Mouse (Mus musculus): ENCODE results near the gene Rtbdn. TPM values are rescaled to one million over a fixed set of nuclear protein-coding genes. Genes with fewer than 3 reads are reported as not detected.

Rtbdn gene
- total RNA-seq, 1 experiment = 0.13 TPM

- H3K4me1 ChIP-seq (ENCODE audit: control insufficient read depth in 2 of 2, insufficient read depth in 2 of 2, low read length in 2 of 2, poor library complexity in 1 of 2) = peaks cover 3 to 27% of the 10 kb centered on the region in 2 experiments; a peak in 3 of 4 replicates
- H3K4me3 ChIP-seq (ENCODE audit: insufficient read depth in 1 of 2, low read depth in 1 of 2, low read length in 2 of 2, poor library complexity in 1 of 2, severe bottlenecking in 1 of 2) = peak overlapping the region; percentile 67 to 86
- in situ Hi-C loops (cut with MboI; ENCODE audit: low sequenced_read_pairs in 2 of 2, unreplicated experiment in 2 of 2) = no loop called here
- peak overlapping the region; percentile 73; the same call in 1 of the 2 replicates for H3K27ac ChIP-seq (ENCODE audit: insufficient read depth, low read depth, low read length, poor library complexity, severe bottlenecking)
- peak; percentile 89 for DNase-seq (ENCODE audit: low read depth, low spot score)
- no peak for TF ChIP-seq ZC3H11A (IDR thresholded peaks at IDR 0.05; ENCODE audit: borderline replicate concordance, low read depth, low read length)
- peak; percentile 18; the same call in 1 of the 2 replicates for TF ChIP-seq HCFC1 (IDR thresholded peaks at IDR 0.05; ENCODE audit: borderline replicate concordance, insufficient read depth, low read length)
- peak; percentile 99 for TF ChIP-seq MAFK (IDR thresholded peaks at IDR 0.05; ENCODE audit: insufficient read depth, low read depth, low read length)
- TF ChIP-seq CHD2 (IDR thresholded peaks at IDR 0.05; ENCODE audit: low read depth, low read length) = 0 out of 2 replicates have a peak, but pooled peaks have one; percentile 17
- no peaks in the 10 kb centered on the region for H3K9me3 ChIP-seq (ENCODE audit: control insufficient read depth, insufficient read depth, low read depth, low read length)
- H3K36me3 ChIP-seq (ENCODE audit: control insufficient read depth, insufficient read depth, low read length, poor library complexity, severe bottlenecking) = peaks cover 20% of the 10 kb centered on the region
- peak overlapping the region; percentile 87 for H3K9ac ChIP-seq (ENCODE audit: insufficient read depth, low read depth, low read length, poor library complexity, severe bottlenecking)
Measured at GRCm38 (mm10) chr8:84913960-84914359, 32.8 kb upstream of the Rtbdn start.

- no peak for TF ChIP-seq ZNF384 (IDR thresholded peaks at IDR 0.05; ENCODE audit: low read depth, low read length)
- no peak for TF ChIP-seq ZC3H11A (IDR thresholded peaks at IDR 0.05; ENCODE audit: borderline replicate concordance, low read depth, low read length)
- no peak for TF ChIP-seq HCFC1 (IDR thresholded peaks at IDR 0.05; ENCODE audit: borderline replicate concordance, insufficient read depth, low read length)
- no peak for TF ChIP-seq CHD2 (IDR thresholded peaks at IDR 0.05; ENCODE audit: low read depth, low read length)
- in situ Hi-C loops (cut with MboI; ENCODE audit: low sequenced_read_pairs in 2 of 2, unreplicated experiment in 2 of 2) = no loop called here
- Histone ChIP-seq H3K4me1 (ENCODE audit: control insufficient read depth in 2 of 2, insufficient read depth in 2 of 2, low read length in 2 of 2, poor library complexity in 1 of 2) (peaks cover 3 to 25% of the 10 kb centered on the region in 2 experiments; a peak in 3 of 4 replicates), H3K27ac (ENCODE audit: insufficient read depth, low read depth, low read length, poor library complexity, severe bottlenecking) (no peak overlapping the region; the same call in 1 of the 2 replicates), H3K9ac (ENCODE audit: insufficient read depth, low read depth, low read length, poor library complexity, severe bottlenecking) (no peak overlapping the region), H3K9me3 (ENCODE audit: control insufficient read depth, insufficient read depth, low read depth, low read length) (no peaks in the 10 kb centered on the region), H3K36me3 (ENCODE audit: control insufficient read depth, insufficient read depth, low read length, poor library complexity, severe bottlenecking) (peaks cover 23% of the 10 kb centered on the region), H3K4me3 (ENCODE audit: insufficient read depth in 1 of 2, low read depth in 1 of 2, low read length in 2 of 2, poor library complexity in 1 of 2, severe bottlenecking in 1 of 2) (peak overlapping the region; percentile 11 to 27; a peak in 2 of 4 replicates)
- peak; percentile 91 for DNase-seq (ENCODE audit: low read depth, low spot score)
Measured at GRCm38 (mm10) chr8:84915269-84915668, 31.5 kb upstream of the Rtbdn start.

GRCm38 (mm10) chr8:84917781-84918180, 29.0 kb upstream of the Rtbdn start:
- Histone ChIP-seq H3K9me3 (ENCODE audit: control insufficient read depth, insufficient read depth, low read depth, low read length) (no peaks in the 10 kb centered on the region), H3K9ac (ENCODE audit: insufficient read depth, low read depth, low read length, poor library complexity, severe bottlenecking) (peak overlapping the region; percentile 19; the same call in 1 of the 2 replicates), H3K4me1 (ENCODE audit: control insufficient read depth in 2 of 2, insufficient read depth in 2 of 2, low read length in 2 of 2, poor library complexity in 1 of 2) (peaks cover 3 to 18% of the 10 kb centered on the region in 2 experiments; a peak in 3 of 4 replicates), H3K36me3 (ENCODE audit: control insufficient read depth, insufficient read depth, low read length, poor library complexity, severe bottlenecking) (peaks cover 27% of the 10 kb centered on the region), H3K4me3 (ENCODE audit: insufficient read depth in 1 of 2, low read depth in 1 of 2, low read length in 2 of 2, poor library complexity in 1 of 2, severe bottlenecking in 1 of 2) (peak overlapping the region; percentile 13 to 15; a peak in 3 of 4 replicates), H3K27ac (ENCODE audit: insufficient read depth, low read depth, low read length, poor library complexity, severe bottlenecking) (peak overlapping the region; percentile 10; the same call in 1 of the 2 replicates)
- DNase-seq (ENCODE audit: low read depth, low spot score) = no peak
- in situ Hi-C loops (cut with MboI; ENCODE audit: low sequenced_read_pairs in 2 of 2, unreplicated experiment in 2 of 2) = no loop called here
- TF ChIP-seq ZC3H11A (IDR thresholded peaks at IDR 0.05; ENCODE audit: borderline replicate concordance, low read depth, low read length) (no peak), MAFK (IDR thresholded peaks at IDR 0.05; ENCODE audit: insufficient read depth, low read depth, low read length) (no peak), ZNF384 (IDR thresholded peaks at IDR 0.05; ENCODE audit: low read depth, low read length) (no peak), CHD2 (IDR thresholded peaks at IDR 0.05; ENCODE audit: low read depth, low read length) (no peak), HCFC1 (IDR thresholded peaks at IDR 0.05; ENCODE audit: borderline replicate concordance, insufficient read depth, low read length) (no peak)

- peaks cover 27% of the 10 kb centered on the region for H3K36me3 ChIP-seq (ENCODE audit: control insufficient read depth, insufficient read depth, low read length, poor library complexity, severe bottlenecking)
- H3K9me3 ChIP-seq (ENCODE audit: control insufficient read depth, insufficient read depth, low read depth, low read length) = no peaks in the 10 kb centered on the region
- no peak overlapping the region for H3K9ac ChIP-seq (ENCODE audit: insufficient read depth, low read depth, low read length, poor library complexity, severe bottlenecking)
- in situ Hi-C loops (cut with MboI; ENCODE audit: low sequenced_read_pairs in 2 of 2, unreplicated experiment in 2 of 2) = no loop called here
- no peak for DNase-seq (ENCODE audit: low read depth, low spot score)
- H3K4me1 ChIP-seq (ENCODE audit: control insufficient read depth in 2 of 2, insufficient read depth in 2 of 2, low read length in 2 of 2, poor library complexity in 1 of 2) = peaks cover 3 to 17% of the 10 kb centered on the region in 2 experiments; a peak in 3 of 4 replicates
- no peak for TF ChIP-seq ZNF384 (IDR thresholded peaks at IDR 0.05; ENCODE audit: low read depth, low read length)
- no peak for TF ChIP-seq HCFC1 (IDR thresholded peaks at IDR 0.05; ENCODE audit: borderline replicate concordance, insufficient read depth, low read length)
- no peak for TF ChIP-seq MAFK (IDR thresholded peaks at IDR 0.05; ENCODE audit: insufficient read depth, low read depth, low read length)
- TF ChIP-seq CHD2 (IDR thresholded peaks at IDR 0.05; ENCODE audit: low read depth, low read length) = no peak
- TF ChIP-seq ZC3H11A (IDR thresholded peaks at IDR 0.05; ENCODE audit: borderline replicate concordance, low read depth, low read length) = no peak
- H3K4me3 ChIP-seq (ENCODE audit: insufficient read depth in 1 of 2, low read depth in 1 of 2, low read length in 2 of 2, poor library complexity in 1 of 2, severe bottlenecking in 1 of 2) = peak overlapping the region; percentile 13 to 15; a peak in 2 of 4 replicates
- H3K27ac ChIP-seq (ENCODE audit: insufficient read depth, low read depth, low read length, poor library complexity, severe bottlenecking) = 0 out of 2 replicates have a peak overlapping the region, but pooled peaks have one; percentile 10
Measured at GRCm38 (mm10) chr8:84918646-84919045, 28.1 kb upstream of the Rtbdn start.

Data from ES-E14 (cell line).